In genomic region chr3:90213377-90213866, GRCm38 (mm10) we compare ENCODE assay signal across 8 mouse cellular contexts. TPM values are rescaled to one million over a fixed set of nuclear protein-coding genes. Genes with fewer than 3 reads are reported as not detected.
DNase-seq lines count a peak whose midpoint lies in the region; ATAC-seq and TF ChIP-seq lines count a peak whose summit lies in the region.

Gene Rps27 (minus strand): TSS chr3:90213651.
Gene Rab13 (plus strand): TSS chr3:90213695.

- peak; percentile 70 for DNase-seq in WW6 (ENCODE audit: low read depth, low spot score)
- DNase-seq in cerebellum, postnatal 4 days (ENCODE audit: low spot score in 2 of 2), result peak; percentile 61 to 73
- peak; percentile 94 for DNase-seq in gastrocnemius, adult 18-20 months (ENCODE audit: low spot score)
- peak; percentile 97 for DNase-seq in hindbrain, postnatal 0 days (ENCODE audit: low spot score)
- DNase-seq in left cerebral cortex, adult 2 months (ENCODE audit: extremely low spot score in 1 of 2, low spot score in 2 of 2), result peak; percentile 87 to 89
- peak; percentile 92 to 95 for DNase-seq in right cerebral cortex, adult 2 months (ENCODE audit: low spot score in 2 of 2)
- peak; percentile 86 for DNase-seq in urinary bladder, postnatal 14 days (ENCODE audit: low spot score)

- ATAC-seq in hindbrain, postnatal 0 days, result peak; percentile 96
- peak; percentile 98 for ATAC-seq in megakaryocyte, adult 5-6 weeks (ENCODE audit: poor library complexity, severe bottlenecking)

- H3K4me2 ChIP-seq in hindbrain, postnatal 0 days (ENCODE audit: low read depth, low read length), result peak within 1 kb of the TSS; percentile 93

- H3K9ac ChIP-seq in hindbrain, postnatal 0 days (replicated peaks; ENCODE audit: low read length), result peak within 1 kb of the TSS; percentile 92

- peak within 1 kb of the TSS; percentile 94 for H3K4me3 ChIP-seq in hindbrain, postnatal 0 days (ENCODE audit: low read length)
- peak within 1 kb of the TSS; percentile 71 for H3K4me3 ChIP-seq in left cerebral cortex, adult 2 months

- no peaks in the 10 kb centered on the region for H3K27me3 ChIP-seq in hindbrain, postnatal 0 days (ENCODE audit: insufficient read depth, low read length)

- H3K4me1 ChIP-seq in hindbrain, postnatal 0 days (ENCODE audit: insufficient read depth, low read length), result peaks cover 15% of the 10 kb centered on the region

- intact Hi-C loops in left cerebral cortex, adult 2 months (cut with DNase I), result loop anchor here (5.0 kb wide), 2 partner anchors 96 to 131 kb away; no protein-coding TSS in a partner anchor

- H3K36me3 ChIP-seq in hindbrain, postnatal 0 days (ENCODE audit: insufficient read depth, low read length), result peaks cover 20% of the 10 kb centered on the region; the same call in 1 of the 2 replicates

- H3K27ac ChIP-seq in hindbrain, postnatal 0 days, result peak within 1 kb of the TSS; percentile 95
- H3K27ac ChIP-seq in left cerebral cortex, adult 2 months, result peak within 1 kb of the TSS; percentile 97

- no peaks in the 10 kb centered on the region for H3K9me3 ChIP-seq in hindbrain, postnatal 0 days (ENCODE audit: low read length)

- under 1% methylated on average over 42 of the region's 42 CpGs for WGBS in hindbrain, postnatal 0 days

- TF ChIP-seq CTCF in hindbrain, postnatal 0 days (IDR thresholded peaks at IDR 0.05; ENCODE audit: low read depth), result no peak
- no peak for TF ChIP-seq CTCF in left cerebral cortex, adult 2 months (IDR thresholded peaks at IDR 0.05)

RNA-seq across cellular contexts. Expression of gene Rps27, which starts in this region (rescaled TPM):
- 1,000 to 10,000 TPM; 1,075 to 1,237 TPM for total RNA-seq in gastrocnemius, adult 18-20 months (2021)
- total RNA-seq in hindbrain, postnatal 0 days (2014; rRNA removed), result 2,630 and 2,808 TPM in 2 replicates
- polyA plus RNA-seq in hindbrain, postnatal 0 days (2015; fragmentation: Nextera tagmentation; extraction: Ambion mirVana), result 847 and 901 TPM in 2 replicates
- total RNA-seq in left cerebral cortex, adult 2 months (2021), result 100 to 1,000 TPM; 799 to 888 TPM
- total RNA-seq in megakaryocyte, adult 5-6 weeks (2015), result 2,783 and 3,111 TPM in 2 replicates
- 4,808 and 5,330 TPM in 2 replicates for total RNA-seq in megakaryocyte, adult 5-6 weeks (2017)

RNA-seq across cellular contexts. Expression of gene Rab13, which starts in this region (rescaled TPM):
- total RNA-seq in gastrocnemius, adult 18-20 months (2021), result 1 to 10 TPM; 6.1 to 9.6 TPM
- 5.9 and 14.8 TPM in 2 replicates for total RNA-seq in hindbrain, postnatal 0 days (2014; rRNA removed)
- 20.6 and 23.5 TPM in 2 replicates for polyA plus RNA-seq in hindbrain, postnatal 0 days (2015; fragmentation: Nextera tagmentation; extraction: Ambion mirVana)
- total RNA-seq in left cerebral cortex, adult 2 months (2021), result 1 to 10 TPM; 7.9 to 8.9 TPM
- 0.47 and 0.78 TPM in 2 replicates for total RNA-seq in megakaryocyte, adult 5-6 weeks (2015)
- 2.3 and 2.6 TPM in 2 replicates for total RNA-seq in megakaryocyte, adult 5-6 weeks (2017)

Comparison
In these comparisons a context has a peak if more than half of its experiments do, and no peak if none do; other contexts are left out.
1. Peak in every context shown above with its lines: DNase-seq, ATAC-seq, H3K4me3 ChIP-seq and H3K27ac ChIP-seq.